ENCODE assay signal across 15 mouse cellular contexts in the genomic region with DNA sequence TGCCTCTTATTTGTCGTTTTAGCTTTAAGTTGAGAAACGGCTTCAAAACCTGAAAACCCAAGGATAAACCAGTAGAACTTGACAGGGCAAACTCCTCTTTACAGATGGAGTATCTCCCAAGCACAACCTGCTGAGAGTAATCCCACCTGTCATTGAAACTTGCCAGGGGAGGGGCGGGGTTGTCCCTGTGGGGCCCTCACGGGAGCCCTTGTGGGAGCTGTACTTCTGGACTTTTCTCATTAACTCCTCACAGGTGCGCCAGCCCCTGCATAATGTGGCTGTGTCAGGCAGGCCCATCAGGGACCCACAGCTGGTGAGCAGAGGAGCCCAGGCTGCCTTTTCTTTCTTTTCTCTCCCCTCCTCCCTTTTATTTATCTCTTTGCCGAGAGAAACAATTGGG.
"Had no signal": no experiment of that assay in that cellular context is flagged by ENCODE, and none has a peak within 500 bp of the region (broad histone marks: within the 10 kb centered on the region; RNA-seq: fewer than 3 reads in every experiment).

No protein-coding gene starts in this region.

- H3K4me2 ChIP-seq: liver, embryonic 12.5 days; lung, embryonic 14.5 days; midbrain, embryonic 11.5 days; midbrain, embryonic 15.5 days; neural tube, embryonic 12.5 days had no signal

- H3K9ac ChIP-seq: liver, embryonic 12.5 days; lung, embryonic 14.5 days; midbrain, embryonic 15.5 days; neural tube, embryonic 12.5 days had no signal

- H3K36me3 ChIP-seq: liver, embryonic 12.5 days; midbrain, embryonic 15.5 days; neural tube, embryonic 12.5 days had no signal

- H3K4me1 ChIP-seq: liver, embryonic 12.5 days had no signal

- DNase-seq: kidney, adult 9 months; kidney, postnatal 36 days; lung, embryonic 14.5 days; lung, postnatal 10 days; lung, postnatal 4 days; retina, postnatal 1 day; right cerebral cortex, postnatal 4 days; spleen, adult 18-20 months; thymus, postnatal 14 days had no signal

- H3K27ac ChIP-seq: kidney, postnatal 0 days; layer of hippocampus, adult 2 months; liver, embryonic 12.5 days; midbrain, embryonic 15.5 days; neural tube, embryonic 12.5 days had no signal

- H3K4me3 ChIP-seq: layer of hippocampus, adult 2 months; liver, embryonic 12.5 days; midbrain, embryonic 15.5 days; neural tube, embryonic 12.5 days had no signal

- ATAC-seq: liver, embryonic 12.5 days; midbrain, embryonic 15.5 days had no signal

- H3K9me3 ChIP-seq: liver, embryonic 12.5 days; midbrain, embryonic 15.5 days; neural tube, embryonic 12.5 days had no signal
